Mouse (Mus musculus): ENCODE data around the gene Scgb2b2.

Scgb2b2 gene

DNA sequence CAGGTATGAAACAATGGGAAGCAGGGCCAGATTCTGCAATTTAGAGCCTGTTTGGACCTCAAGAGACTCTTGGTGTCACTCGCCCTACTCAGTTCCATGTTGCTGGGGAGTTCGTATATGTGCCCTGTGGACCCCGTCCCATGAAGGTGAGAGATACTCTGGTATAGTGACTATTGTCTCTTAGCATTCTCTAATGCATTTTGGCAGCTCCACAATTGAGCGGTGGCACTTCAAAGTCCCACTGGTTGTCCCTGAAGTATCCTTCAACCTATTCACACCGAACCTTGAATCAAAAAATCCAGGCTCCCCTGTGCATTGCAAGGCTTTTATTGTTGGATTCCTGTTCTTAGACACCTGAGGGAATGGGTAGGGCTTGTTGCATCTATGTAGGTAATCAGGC is at the start of gene Scgb2b2:
Scgb2b2 (plus strand) TSS at position 301 of the 400 bp plus-strand sequence.
- no peak for DNase-seq (ENCODE audit: low spot score)

DNA sequence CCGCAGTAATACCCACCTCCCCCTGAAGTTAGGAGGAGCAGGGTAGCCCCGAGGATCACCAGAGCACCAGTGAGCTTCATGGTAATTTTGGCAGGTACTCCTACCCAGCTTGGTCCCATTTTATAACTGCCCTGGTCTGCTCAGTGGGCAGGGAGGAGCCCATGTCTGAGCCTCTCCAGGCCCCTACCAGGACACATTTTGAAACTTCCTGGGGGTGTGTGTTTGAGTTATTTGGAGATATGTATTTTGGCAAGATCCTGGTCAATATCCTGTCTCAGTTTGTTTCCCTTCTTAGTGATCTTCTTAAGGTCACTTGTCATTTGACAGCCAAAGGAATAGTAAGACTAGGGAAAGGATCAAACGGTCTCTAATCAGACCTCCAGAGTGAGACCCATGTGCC is 1.4 kb downstream of the Scgb2b2 start, which contains the start of gene Scgb1b2:
Scgb1b2 (minus strand) TSS at position 101 of the 400 bp plus-strand sequence.
- DNase-seq (ENCODE audit: low spot score), result no peak
